Mouse (Mus musculus) forebrain, embryonic 11.5 days (tissue): Measurements from ENCODE around the gene Sirt3. TPM values are rescaled to one million over a fixed set of nuclear protein-coding genes. Genes with fewer than 3 reads are reported as not detected.
A peak's percentile ranks its signal among the peaks of the same experiment; 100 is the strongest.

ENCODE experiments used
- ATAC-seq: fragments of 200-750 bp; cut with Nextera tagmentation; replicated peaks from 2 replicates; pipeline ENCODE4 v1.8.0; 2017; ENCODE audit warnings: moderate TSS enrichment; ENCODE audit not compliant: low FRiP score
- DNase-seq: peaks from one replicate; pipeline ENCODE4 v3.0.0-alpha.2; 2017; ENCODE audit warnings: low spot score
- H3K27ac ChIP-seq: fragments of 300-500 bp; sonication (generic); 2 replicates; pipeline ENCODE4 v1.5.1; 2014; ENCODE audit warnings: low read depth, low read length
- H3K27me3 ChIP-seq: fragments of 300-500 bp; sonication (generic); 2 replicates; pipeline ENCODE4 v1.6.1; 2014; ENCODE audit warnings: mild to moderate bottlenecking, low read length, mixed read lengths; ENCODE audit not compliant: control insufficient read depth, insufficient read depth
- H3K36me3 ChIP-seq: fragments of 300-500 bp; sonication (generic); 2 replicates; pipeline ENCODE4 v1.6.1; 2014; ENCODE audit warnings: mild to moderate bottlenecking, low read length, moderate library complexity, mixed read lengths; ENCODE audit not compliant: control insufficient read depth, insufficient read depth
- H3K4me1 ChIP-seq: fragments of 300-500 bp; sonication (generic); replicated peaks from 2 replicates; pipeline ENCODE4 v1.6.1; 2014; ENCODE audit warnings: low read length, mixed read lengths; ENCODE audit not compliant: control insufficient read depth, insufficient read depth
- H3K4me2 ChIP-seq: fragments of 300-500 bp; sonication (generic); 2 replicates; pipeline ENCODE4 v1.6.1; 2014; ENCODE audit warnings: low read depth, mild to moderate bottlenecking, low read length, moderate library complexity, mixed read lengths; ENCODE audit not compliant: severe bottlenecking
- H3K4me3 ChIP-seq: fragments of 300-500 bp; sonication (generic); 2 replicates; pipeline ENCODE4 v1.5.1; 2014; ENCODE audit warnings: low read depth, low read length
- H3K9ac ChIP-seq: fragments of 300-500 bp; sonication (generic); 2 replicates; pipeline ENCODE4 v1.6.1; 2014; ENCODE audit warnings: low read length
- H3K9me3 ChIP-seq: fragments of 300-500 bp; sonication (generic); 2 replicates; pipeline ENCODE4 v1.6.1; 2016; ENCODE audit warnings: low read length, mixed read lengths; ENCODE audit not compliant: control insufficient read depth
- WGBS: fragments of 180-500 bp; shearing (Covaris S2); extraction: QIAGEN DNeasy Blood & Tissue Kit; methylation state at CpG from one replicate; pipeline ENCODE4 v1.1.7; 2014; 5-methylcytosine and 5-hydroxymethylcytosine counted together
- polyA plus RNA-seq: library from polyadenylated mRNA; unstranded; fragments of >200 nt; fragmentation: Nextera tagmentation; extraction: Ambion mirVana; gene quantifications from 2 replicates; pipeline ENCODE4 v1.2.1, GENCODE M21; 2014

Sirt3 gene
- polyA plus RNA-seq, 1 experiment from 2014 or later, result 25.2 TPM

DNA sequence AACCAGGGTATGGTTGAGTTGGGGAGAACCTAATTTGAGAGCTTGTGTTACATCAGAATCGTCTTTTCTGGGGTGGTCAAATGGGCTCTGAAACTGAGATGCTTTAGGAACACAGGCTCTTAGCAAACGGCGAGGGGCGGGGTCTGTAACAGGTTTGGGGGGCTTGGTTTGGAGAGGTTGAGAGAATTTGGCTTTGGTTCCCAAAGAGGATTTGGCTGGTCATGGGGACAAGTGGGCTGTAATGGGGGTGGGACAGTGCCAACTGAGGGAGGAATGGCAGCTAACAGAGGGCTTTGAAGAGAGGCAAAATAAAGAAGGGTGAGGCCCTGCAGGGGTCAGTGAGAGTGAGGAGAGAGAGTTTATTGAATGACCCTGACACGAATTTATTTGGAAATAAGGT is 42.6 kb downstream of the Sirt3 start:
- Histone ChIP-seq H3K4me2 (no peak overlapping the region), H3K4me1 (no peaks in the 10 kb centered on the region; the same call in 1 of the 2 replicates), H3K27me3 (0 out of 2 replicates have a peak, but pooled peaks cover 2% of the 10 kb centered on the region), H3K27ac (no peak overlapping the region), H3K9me3 (no peaks in the 10 kb centered on the region), H3K4me3 (no peak overlapping the region), H3K9ac (no peak overlapping the region), H3K36me3 (no peaks in the 10 kb centered on the region)
- DNase-seq (peak; percentile 33), ATAC-seq (no peak)
- WGBS, result 67% methylated on average over 5 of the region's 5 CpGs

DNA sequence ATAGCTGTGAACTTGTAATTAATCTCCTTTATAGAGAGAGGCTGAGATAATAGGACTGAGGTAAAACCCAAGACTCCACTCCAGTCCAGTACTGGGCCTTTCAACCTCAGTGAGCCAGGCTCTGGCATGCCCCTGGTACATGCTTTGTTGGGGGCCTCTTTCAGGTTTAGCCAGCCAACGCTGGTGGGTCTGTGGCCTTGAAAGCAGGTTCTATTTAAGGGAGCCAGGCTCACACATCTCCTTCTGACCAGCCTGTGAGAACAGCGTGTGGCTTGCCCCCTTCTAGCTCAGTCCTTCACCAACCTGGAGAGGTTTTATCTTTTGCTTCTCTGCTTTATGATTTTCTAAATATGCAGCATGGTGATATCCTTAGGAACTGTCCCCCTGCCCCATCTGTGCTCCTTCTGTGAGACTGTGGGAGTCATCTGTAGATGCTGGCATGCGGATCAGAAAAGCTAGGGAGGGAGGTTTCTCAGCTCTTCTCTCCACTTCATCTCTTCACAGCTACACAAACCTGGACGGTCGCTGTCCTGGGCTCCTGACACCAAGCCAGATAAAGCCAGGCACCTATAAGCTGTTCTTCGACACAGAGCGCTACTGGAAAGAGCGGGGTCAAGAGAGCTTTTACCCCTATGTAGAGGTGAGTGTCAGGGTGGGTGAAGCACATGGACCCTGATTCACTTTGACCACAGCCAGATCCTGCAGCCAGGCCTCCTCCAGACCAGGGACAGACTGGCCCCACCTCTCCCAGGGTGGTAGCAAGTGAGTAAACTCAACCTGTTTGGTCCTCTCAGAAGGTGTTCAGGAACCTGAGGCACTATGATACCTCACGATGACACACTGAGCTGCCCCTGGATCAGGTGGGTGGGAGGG is 45.6 kb downstream of the Sirt3 start:
- H3K4me2 ChIP-seq, result no peak overlapping the region
- H3K9me3 ChIP-seq, result no peaks in the 10 kb centered on the region
- no peak overlapping the region for H3K27ac ChIP-seq
- H3K4me3 ChIP-seq, result no peak overlapping the region
- no peak for ATAC-seq
- WGBS, result 84% methylated on average over 9 of the region's 9 CpGs
- DNase-seq, result peak; percentile 40
- 0 out of 2 replicates have a peak, but pooled peaks cover 2% of the 10 kb centered on the region for H3K27me3 ChIP-seq
- H3K4me1 ChIP-seq, result no peaks in the 10 kb centered on the region; the same call in 1 of the 2 replicates
- no peaks in the 10 kb centered on the region for H3K36me3 ChIP-seq
- H3K9ac ChIP-seq, result no peak overlapping the region

DNA sequence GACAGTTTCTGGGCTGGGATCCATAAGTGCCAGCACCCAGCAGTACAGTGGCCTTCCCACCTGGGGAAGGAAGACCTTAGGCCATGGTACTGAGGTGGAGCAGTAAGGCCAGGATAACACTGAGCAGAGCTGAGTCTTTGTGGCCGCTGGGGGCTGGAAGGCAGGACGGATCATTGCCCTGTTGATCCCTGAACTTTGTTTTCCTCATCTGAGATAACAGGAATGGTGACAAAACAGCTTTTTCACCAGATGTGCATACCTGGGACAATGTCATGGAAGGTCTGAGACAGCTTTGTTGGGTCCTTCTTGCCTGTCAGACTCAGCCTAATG is 46.4 kb downstream of the Sirt3 start:
- DNase-seq (peak; percentile 45), ATAC-seq (no peak)
- Histone ChIP-seq H3K4me1 (no peaks in the 10 kb centered on the region; the same call in 1 of the 2 replicates), H3K9me3 (no peaks in the 10 kb centered on the region), H3K36me3 (no peaks in the 10 kb centered on the region), H3K4me2 (no peak overlapping the region), H3K4me3 (no peak overlapping the region), H3K27me3 (no peaks in the 10 kb centered on the region), H3K27ac (no peak overlapping the region), H3K9ac (no peak overlapping the region)
- 85% methylated on average over 2 of the region's 2 CpGs for WGBS

DNA sequence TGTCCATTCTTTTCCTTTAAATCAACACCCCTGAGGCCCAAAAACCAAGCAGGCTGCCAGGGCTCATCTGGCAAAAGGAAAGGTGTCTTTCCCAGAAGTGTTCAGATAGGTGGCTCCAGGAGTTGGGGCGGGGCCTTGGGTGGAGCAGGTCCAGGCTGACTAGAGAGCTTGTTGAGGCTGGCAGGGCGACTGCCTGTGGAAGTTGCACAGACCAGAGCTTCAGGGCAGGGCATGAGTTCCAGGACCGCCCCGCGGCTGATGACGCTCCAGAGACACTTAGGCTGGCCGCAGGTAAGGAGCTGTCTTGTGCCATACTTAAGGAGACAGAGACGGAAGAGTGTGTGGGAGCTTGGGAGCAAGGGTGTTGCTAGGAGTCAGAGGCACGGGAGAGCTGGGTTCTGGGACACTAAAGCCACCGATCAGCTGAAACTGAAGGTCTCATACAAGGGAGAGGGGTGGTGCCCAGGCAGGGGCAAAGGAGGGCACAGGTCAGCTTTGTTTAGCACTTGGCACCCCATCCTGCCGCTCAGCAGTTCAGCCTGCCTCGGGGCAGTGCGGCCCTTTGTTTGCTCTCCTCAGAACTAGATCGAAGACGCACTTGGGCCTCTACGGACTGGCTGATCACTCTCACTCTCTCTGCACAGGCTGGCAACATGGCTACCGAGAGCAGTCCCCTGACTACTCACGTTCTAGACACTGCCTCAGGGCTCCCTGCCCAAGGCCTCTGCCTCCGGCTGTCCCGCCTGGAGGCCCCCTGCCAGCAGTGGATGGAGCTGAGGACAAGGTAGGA is 46.9 kb downstream of the Sirt3 start, which contains the start of gene Urah:
Urah (plus strand) TSS at position 51 of the 790 bp plus-strand sequence.
- no peak for ATAC-seq
- Histone ChIP-seq H3K36me3 (no peaks in the 10 kb centered on the region), H3K9me3 (no peaks in the 10 kb centered on the region), H3K9ac (no peak within 1 kb of the TSS), H3K4me3 (no peak within 1 kb of the TSS), H3K27me3 (no peaks in the 10 kb centered on the region), H3K27ac (no peak within 1 kb of the TSS), H3K4me1 (no peaks in the 10 kb centered on the region; the same call in 1 of the 2 replicates), H3K4me2 (no peak within 1 kb of the TSS)
- 46% methylated on average over 20 of the region's 20 CpGs for WGBS
- peak; percentile 46 for DNase-seq

DNA sequence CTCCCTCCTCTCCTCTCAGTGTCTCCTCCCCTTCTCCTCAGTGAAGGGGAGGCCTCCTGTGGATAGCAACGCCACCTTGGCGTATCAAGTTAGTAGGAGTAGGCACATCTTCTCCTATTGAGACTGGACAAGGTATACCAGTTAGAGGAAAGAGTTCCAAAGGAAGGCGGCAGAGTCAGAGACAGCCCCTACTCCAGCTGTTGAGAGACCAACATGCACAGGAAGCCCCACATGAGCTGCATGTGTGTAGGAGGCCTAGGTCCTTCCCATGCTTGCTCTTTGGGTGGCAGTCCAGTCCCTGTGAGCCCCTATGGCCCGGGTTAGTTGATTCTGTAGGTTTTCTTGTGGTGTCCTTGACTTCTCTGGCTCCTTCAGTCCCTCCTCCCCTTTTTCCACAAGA is 48.8 kb downstream of the Sirt3 start:
- H3K9me3 ChIP-seq, result no peaks in the 10 kb centered on the region
- H3K4me2 ChIP-seq, result no peak overlapping the region
- no peaks in the 10 kb centered on the region for H3K27me3 ChIP-seq
- DNase-seq (peak; percentile 45), ATAC-seq (no peak)
- H3K27ac ChIP-seq, result no peak overlapping the region
- no peaks in the 10 kb centered on the region for H3K36me3 ChIP-seq
- 79% methylated on average over 4 of the region's 4 CpGs for WGBS
- no peaks in the 10 kb centered on the region; the same call in 1 of the 2 replicates for H3K4me1 ChIP-seq
- no peak overlapping the region for H3K9ac ChIP-seq
- no peak overlapping the region for H3K4me3 ChIP-seq

DNA sequence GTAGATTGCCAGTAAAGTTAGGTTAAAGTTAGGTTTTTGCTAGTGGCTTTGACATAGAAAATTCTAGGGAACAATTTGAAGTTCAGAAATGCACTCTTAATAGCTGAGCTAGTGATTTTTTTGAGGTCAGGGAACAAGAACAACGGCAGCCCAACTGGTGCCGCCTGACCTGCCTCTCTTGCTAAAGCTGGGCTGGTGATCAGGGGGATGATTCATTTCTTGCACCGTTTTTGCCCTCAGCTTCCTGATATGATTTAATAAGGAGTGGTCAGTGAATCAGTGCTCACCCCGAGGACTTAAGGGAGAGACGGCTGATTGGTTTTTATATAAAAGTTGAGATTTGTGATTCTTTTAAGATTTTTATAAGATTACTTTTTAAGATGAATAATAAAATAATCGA is 50.7 kb downstream of the Sirt3 start:
- no peak overlapping the region for H3K4me3 ChIP-seq
- ATAC-seq (no peak), DNase-seq (no peak)

DNA sequence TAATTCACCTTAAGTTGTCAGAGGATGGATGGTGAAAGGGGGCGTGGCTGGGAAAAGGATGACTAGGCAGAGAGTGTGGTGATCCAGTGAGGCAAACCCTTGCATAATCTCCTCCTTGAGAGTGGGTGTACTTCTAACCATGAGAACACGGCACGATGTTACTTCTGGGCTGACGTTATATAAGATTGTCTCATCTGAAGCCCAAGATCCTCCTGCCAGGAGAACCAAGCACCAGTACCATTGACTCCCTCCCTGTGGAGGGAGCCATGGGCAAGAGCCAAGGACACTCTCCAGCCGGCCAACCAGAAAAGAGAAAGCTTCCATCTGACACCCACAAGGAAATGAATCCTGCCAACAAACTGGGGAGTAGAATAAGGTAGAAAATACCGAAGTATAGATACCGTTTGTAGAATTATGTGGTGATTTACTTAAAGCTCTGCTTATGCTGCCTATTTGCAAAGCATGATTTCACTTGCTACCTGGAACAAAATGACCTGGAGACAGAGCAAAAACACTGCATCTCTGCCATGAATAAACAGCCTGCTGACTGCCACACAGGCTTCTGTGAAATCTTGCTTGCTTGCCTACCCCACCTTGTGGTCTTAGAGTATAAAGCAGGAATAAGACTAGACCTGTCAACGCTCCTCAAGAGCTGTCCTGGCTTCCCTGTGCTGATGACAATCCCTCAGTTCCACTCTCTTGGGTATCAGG is 53.8 kb downstream of the Sirt3 start:
- ATAC-seq (no peak), DNase-seq (no peak)
- Histone ChIP-seq H3K27ac (no peak overlapping the region), H3K4me1 (no peaks in the 10 kb centered on the region), H3K4me2 (no peak overlapping the region), H3K27me3 (no peaks in the 10 kb centered on the region), H3K4me3 (no peak overlapping the region), H3K9ac (no peak overlapping the region), H3K36me3 (no peaks in the 10 kb centered on the region), H3K9me3 (no peaks in the 10 kb centered on the region)
- WGBS, result 45% methylated on average over 8 of the region's 8 CpGs

More for the DNA sequence above, 50.7 kb downstream of the Sirt3 start:
- 80% methylated on average over 6 of the region's 6 CpGs for WGBS
- no peaks in the 10 kb centered on the region for H3K9me3 ChIP-seq
- no peak overlapping the region for H3K9ac ChIP-seq
- H3K27me3 ChIP-seq, result no peaks in the 10 kb centered on the region
- no peaks in the 10 kb centered on the region for H3K36me3 ChIP-seq
- no peak overlapping the region for H3K27ac ChIP-seq
- H3K4me1 ChIP-seq, result no peaks in the 10 kb centered on the region; the same call in 1 of the 2 replicates
- H3K4me2 ChIP-seq, result no peak overlapping the region

DNA sequence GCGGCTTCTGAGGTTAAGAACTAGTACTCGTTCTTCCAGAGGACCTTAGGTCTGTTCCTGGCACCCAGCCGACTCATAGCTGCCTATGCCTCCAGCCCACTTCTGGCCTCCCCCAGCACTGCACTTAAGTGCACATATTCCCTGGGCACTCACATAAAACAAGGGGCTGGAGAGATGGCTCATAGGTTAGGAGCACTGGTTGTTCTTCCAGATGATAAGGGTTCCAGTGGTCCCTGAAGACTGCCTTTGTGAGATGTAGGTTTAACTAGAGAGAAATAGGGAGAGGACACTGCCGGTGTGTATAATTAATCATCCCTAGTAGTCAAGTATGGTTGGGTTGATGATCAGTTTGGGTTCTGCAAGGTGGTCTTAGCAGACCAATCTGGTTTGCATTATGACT is 59.4 kb downstream of the Sirt3 start:
- Histone ChIP-seq H3K9ac (no peak overlapping the region), H3K27ac (no peak overlapping the region), H3K27me3 (no peaks in the 10 kb centered on the region), H3K4me3 (no peak overlapping the region), H3K4me1 (peaks cover 3% of the 10 kb centered on the region; the same call in 1 of the 2 replicates), H3K4me2 (no peak overlapping the region), H3K36me3 (no peaks in the 10 kb centered on the region), H3K9me3 (no peaks in the 10 kb centered on the region)
- ATAC-seq (no peak), DNase-seq (no peak)
- WGBS, result 89% methylated on average over 4 of the region's 4 CpGs
